Mouse (Mus musculus) limb, embryonic 12.5 days (tissue): ENCODE data around the gene Cfap73. TPM values are rescaled to one million over a fixed set of nuclear protein-coding genes. Genes with fewer than 3 reads are reported as not detected.

Experiments used
- ATAC-seq: fragments of 200-750 bp; cut with Nextera tagmentation; 2 replicates; pipeline ENCODE4 v1.8.0; 2017; ENCODE audit warnings: low read depth, moderate TSS enrichment; ENCODE audit not compliant: insufficient number of reproducible peaks, insufficient read depth, low FRiP score, low TSS enrichment
- H3K27ac ChIP-seq: fragments of 300-500 bp; sonication (generic); 2 replicates; pipeline ENCODE4 v1.5.1; 2016; ENCODE audit warnings: mild to moderate bottlenecking, moderate library complexity
- H3K27me3 ChIP-seq: fragments of 300-500 bp; sonication (generic); 2 replicates; pipeline ENCODE4 v1.6.1; 2016; ENCODE audit warnings: mild to moderate bottlenecking, moderate library complexity
- H3K36me3 ChIP-seq: fragments of 300-500 bp; sonication (generic); 2 replicates; pipeline ENCODE4 v1.6.1; 2016; ENCODE audit warnings: mild to moderate bottlenecking, moderate library complexity
- H3K4me1 ChIP-seq: fragments of 300-500 bp; sonication (generic); replicated peaks from 2 replicates; pipeline ENCODE4 v1.6.1; 2016
- H3K4me2 ChIP-seq: fragments of 300-500 bp; sonication (generic); 2 replicates; pipeline ENCODE4 v1.6.1; 2016; ENCODE audit warnings: mild to moderate bottlenecking, moderate library complexity
- H3K4me3 ChIP-seq: fragments of 300-500 bp; sonication (generic); replicated peaks from 2 replicates; pipeline ENCODE4 v1.5.1; 2016; ENCODE audit warnings: mild to moderate bottlenecking
- H3K9ac ChIP-seq: fragments of 300-500 bp; sonication (generic); replicated peaks from 2 replicates; pipeline ENCODE4 v1.6.1; 2016; ENCODE audit warnings: mild to moderate bottlenecking, moderate library complexity
- H3K9me3 ChIP-seq: fragments of 300-500 bp; sonication (generic); 2 replicates; pipeline ENCODE4 v1.6.1; 2016; ENCODE audit warnings: mild to moderate bottlenecking, moderate library complexity
- WGBS: fragments of 180-500 bp; shearing (Covaris S2); methylation state at CpG from one replicate; pipeline ENCODE4 v1.1.7; 2016; 5-methylcytosine and 5-hydroxymethylcytosine counted together
- polyA plus RNA-seq: library from polyadenylated mRNA; unstranded; fragments of >200 nt; fragmentation: Nextera tagmentation; extraction: Ambion mirVana; gene quantifications from 2 replicates; pipeline ENCODE4 v1.2.1, GENCODE M21; 2016

Cfap73 gene
- polyA plus RNA-seq, 1 experiment from 2014 or later = not detected

DNA sequence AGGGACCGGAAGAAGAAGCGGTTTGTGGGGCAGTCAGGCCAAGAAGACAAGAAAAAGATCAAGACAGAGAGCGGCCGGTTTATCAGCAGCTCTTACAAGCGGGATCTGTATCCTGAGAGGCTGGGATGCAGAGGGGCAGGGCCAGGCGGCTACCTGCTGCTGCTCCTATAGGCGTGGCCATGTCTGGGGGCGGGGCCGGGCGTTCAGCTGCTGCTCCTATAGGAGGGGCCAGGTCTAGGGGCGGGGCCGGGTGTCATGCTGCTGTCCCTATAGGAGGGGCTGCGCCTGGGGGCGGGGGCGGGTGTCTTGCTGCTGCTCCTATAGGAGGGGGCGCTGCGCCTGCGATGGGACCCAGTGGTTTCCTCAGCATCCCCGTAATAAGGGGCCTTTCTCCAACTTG is 7.6 kb downstream of the Cfap73 start:
- Histone ChIP-seq H3K4me1 (peaks cover 8% of the 10 kb centered on the region), H3K4me2 (no peak overlapping the region), H3K27me3 (peaks cover 21% of the 10 kb centered on the region), H3K27ac (no peak overlapping the region), H3K9me3 (no peaks in the 10 kb centered on the region), H3K9ac (no peak overlapping the region), H3K36me3 (peaks cover 70% of the 10 kb centered on the region), H3K4me3 (no peak overlapping the region)
- ATAC-seq = no peak
- WGBS = 26% methylated on average over 19 of the region's 19 CpGs

DNA sequence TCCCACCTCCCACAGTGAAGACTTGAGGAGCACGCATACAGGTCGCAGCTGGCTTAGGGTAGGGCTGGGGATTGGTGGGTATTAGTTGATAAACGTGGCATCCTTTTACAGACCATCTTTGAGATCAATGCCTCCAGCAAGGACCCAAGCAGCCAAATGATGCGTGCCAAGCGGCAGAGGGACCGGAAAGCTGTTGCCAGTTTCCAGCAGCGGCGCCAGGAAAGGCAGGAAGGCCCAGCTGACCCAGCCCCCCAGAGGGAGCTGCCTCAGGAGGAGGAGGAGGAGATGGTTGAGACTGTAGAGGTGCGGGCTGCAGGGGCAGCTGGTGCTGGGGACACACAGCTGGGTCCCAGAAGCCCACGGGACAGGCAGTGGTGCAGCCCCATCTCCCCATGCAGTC is 9.6 kb downstream of the Cfap73 start:
- H3K27ac ChIP-seq = no peak overlapping the region
- no peak overlapping the region for H3K4me2 ChIP-seq
- ATAC-seq = no peak
- peaks cover 8% of the 10 kb centered on the region for H3K4me1 ChIP-seq
- H3K4me3 ChIP-seq = no peak overlapping the region
- WGBS = 93% methylated on average over 10 of the region's 10 CpGs
- no peaks in the 10 kb centered on the region for H3K9me3 ChIP-seq
- H3K27me3 ChIP-seq = peaks cover 2% of the 10 kb centered on the region; the same call in 1 of the 2 replicates
- peaks cover 89% of the 10 kb centered on the region for H3K36me3 ChIP-seq
- H3K9ac ChIP-seq = no peak overlapping the region

DNA sequence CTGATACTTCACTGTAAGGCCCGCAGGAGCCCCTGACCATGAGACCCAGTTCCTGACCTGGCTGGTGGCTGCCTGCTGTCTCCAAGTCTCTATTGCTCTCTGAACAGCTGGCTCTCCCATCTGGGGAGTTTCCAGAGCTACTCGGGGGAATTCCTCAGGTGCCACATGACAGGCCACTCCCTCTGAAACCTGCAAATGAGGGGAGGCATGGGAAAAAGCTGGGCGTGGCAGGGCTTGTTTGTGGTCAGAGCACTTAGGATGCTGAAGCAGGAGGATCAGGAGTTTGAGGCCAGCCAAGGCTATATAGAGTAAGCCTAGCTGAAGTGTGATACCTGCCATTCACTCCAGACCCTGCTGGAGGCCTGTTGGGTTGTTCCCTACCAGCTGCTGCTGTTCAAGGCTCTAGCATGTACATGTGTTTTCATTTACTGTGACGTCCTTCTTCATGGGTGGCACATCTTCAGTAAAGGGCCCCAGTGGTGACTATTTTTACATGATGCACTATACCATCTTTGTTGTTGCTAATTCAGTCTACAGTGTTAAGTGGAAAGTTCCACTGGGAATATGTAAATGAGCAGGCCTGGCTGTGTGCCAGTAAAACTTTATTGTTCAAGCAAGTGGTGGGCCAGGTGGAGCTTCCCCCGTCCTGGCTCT is 11.7 kb downstream of the Cfap73 start:
- Histone ChIP-seq H3K9ac (no peak overlapping the region), H3K27me3 (no peaks in the 10 kb centered on the region), H3K4me3 (no peak overlapping the region), H3K9me3 (no peaks in the 10 kb centered on the region), H3K4me2 (no peak overlapping the region), H3K36me3 (peaks cover 100% of the 10 kb centered on the region), H3K27ac (no peak overlapping the region), H3K4me1 (peaks cover 8% of the 10 kb centered on the region)
- 60% methylated on average over 5 of the region's 5 CpGs for WGBS
- no peak for ATAC-seq

DNA sequence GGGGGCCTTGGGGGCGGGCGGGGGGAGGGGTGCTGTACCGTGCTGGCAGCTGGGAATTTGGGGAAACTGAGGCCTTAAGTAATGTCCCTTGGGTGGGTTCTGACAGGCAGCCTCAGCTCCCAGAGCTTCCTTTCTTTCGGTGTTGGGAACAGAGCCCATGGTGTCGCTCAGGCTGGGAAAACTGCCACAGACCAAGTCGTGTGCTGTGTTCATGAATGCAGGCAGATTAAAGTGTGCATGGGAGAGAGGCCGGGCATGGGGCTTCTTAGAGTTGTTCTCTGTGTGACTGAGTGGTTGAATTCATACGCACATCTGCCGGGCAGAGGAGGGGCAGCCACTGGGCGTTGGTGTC is 12.2 kb downstream of the Cfap73 start:
- no peak overlapping the region for H3K9ac ChIP-seq
- H3K27me3 ChIP-seq = no peaks in the 10 kb centered on the region
- no peak overlapping the region for H3K27ac ChIP-seq
- 94% methylated on average over 10 of the region's 10 CpGs for WGBS
- H3K4me3 ChIP-seq = no peak overlapping the region
- H3K9me3 ChIP-seq = no peaks in the 10 kb centered on the region
- H3K4me2 ChIP-seq = no peak overlapping the region
- no peak for ATAC-seq
- H3K4me1 ChIP-seq = peaks cover 8% of the 10 kb centered on the region
- peaks cover 100% of the 10 kb centered on the region for H3K36me3 ChIP-seq

DNA sequence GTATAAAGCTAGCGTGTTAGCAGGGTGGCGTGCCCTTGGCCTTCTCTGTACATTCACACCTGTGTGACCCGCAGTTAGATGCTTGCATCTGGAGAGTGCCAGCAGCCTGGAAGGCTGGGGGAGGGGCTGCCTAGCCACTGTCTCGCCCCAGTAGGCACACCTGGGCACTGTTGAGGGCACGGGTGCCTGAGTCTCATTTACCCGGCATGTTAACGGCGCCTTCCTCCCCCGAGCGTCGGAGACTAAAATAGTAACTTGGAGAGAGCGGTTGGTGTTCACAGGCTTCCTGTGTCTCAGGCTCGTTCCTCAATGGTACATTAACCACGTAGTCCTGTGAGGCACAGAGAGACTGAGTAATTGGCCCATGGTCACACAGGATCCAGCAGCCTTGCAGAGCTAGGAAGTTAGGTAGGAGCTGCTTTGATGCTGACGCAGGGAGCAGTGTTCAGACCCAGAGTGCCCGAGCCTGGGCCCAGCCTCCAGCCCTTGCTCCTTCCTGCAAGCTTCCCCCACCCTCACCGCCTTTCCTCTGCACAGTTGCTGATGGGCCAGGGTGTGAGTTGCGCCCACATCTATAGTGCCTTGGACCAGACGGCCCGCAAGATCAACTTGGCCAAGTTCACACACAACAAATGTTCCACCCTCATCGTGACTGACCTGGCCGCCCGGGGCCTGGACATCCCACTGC is 12.8 kb downstream of the Cfap73 start:
- 92% methylated on average over 23 of the region's 23 CpGs for WGBS
- Histone ChIP-seq H3K4me2 (no peak overlapping the region), H3K27me3 (no peaks in the 10 kb centered on the region), H3K9me3 (0 out of 2 replicates have a peak, but pooled peaks cover under 1% of the 10 kb centered on the region), H3K4me3 (no peak overlapping the region), H3K36me3 (peaks cover 100% of the 10 kb centered on the region), H3K9ac (no peak overlapping the region), H3K27ac (no peak overlapping the region), H3K4me1 (peaks cover 8% of the 10 kb centered on the region)
- no peak for ATAC-seq

DNA sequence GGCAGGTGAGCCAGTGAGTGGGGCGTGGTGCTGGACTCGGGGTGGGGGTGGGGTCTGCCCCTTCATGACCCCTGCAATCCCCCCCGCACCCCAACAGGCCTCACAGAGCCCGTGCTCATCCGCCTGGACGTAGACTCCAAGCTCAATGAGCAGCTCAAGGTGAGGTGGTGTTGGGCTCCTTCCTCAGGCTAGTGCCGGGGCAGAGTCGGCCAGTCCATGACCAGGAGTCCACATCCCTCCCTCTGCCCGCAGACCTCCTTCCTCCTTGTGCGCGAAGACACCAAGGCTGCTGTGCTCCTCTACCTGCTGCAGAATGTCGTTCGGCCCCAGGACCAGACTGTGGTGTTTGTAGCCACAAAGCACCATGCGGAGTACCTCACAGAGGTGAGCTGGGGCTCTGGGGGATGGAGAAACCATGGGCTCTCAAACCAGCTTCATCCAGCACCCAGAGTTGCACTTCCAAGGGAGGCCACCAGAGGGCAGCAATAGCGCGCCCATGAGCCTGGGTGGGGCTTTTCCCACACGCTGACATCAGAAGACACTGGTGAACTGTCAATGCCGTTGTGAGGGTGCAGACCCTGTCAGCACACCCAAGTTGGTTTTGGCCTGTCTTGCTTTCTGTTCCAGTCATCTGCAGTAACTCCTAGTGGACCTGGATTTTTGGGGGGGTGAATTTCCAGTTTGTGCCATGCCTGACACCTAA is 13.5 kb downstream of the Cfap73 start:
- Histone ChIP-seq H3K4me2 (no peak overlapping the region), H3K27ac (no peak overlapping the region), H3K4me1 (peaks cover 8% of the 10 kb centered on the region), H3K36me3 (peaks cover 100% of the 10 kb centered on the region), H3K9ac (no peak overlapping the region), H3K4me3 (no peak overlapping the region), H3K27me3 (no peaks in the 10 kb centered on the region), H3K9me3 (peaks cover 7% of the 10 kb centered on the region; the same call in 1 of the 2 replicates)
- WGBS = 73% methylated on average over 18 of the region's 18 CpGs
- no peak for ATAC-seq

DNA sequence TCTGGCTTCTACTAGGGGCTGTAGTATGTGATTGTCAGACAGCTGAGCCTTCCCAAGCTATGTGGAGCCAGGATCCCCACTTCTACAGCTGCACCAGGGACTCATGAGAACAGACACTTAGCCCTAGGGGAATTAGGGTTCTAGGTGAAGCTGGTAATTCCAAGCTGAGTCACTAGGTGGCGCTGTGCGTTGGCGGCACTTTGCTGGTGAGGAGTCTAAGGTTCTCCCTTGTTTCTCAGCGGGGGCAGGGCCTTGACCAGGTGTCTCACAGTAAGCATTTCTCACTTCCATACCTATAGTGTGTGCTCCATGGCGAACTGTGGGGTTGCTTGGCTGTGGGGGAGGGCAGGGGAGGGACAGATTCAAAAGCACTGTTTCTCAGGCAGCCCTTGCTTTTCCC is 14.8 kb downstream of the Cfap73 start:
- ATAC-seq = no peak
- 14% methylated on average over 5 of the region's 5 CpGs for WGBS

DNA sequence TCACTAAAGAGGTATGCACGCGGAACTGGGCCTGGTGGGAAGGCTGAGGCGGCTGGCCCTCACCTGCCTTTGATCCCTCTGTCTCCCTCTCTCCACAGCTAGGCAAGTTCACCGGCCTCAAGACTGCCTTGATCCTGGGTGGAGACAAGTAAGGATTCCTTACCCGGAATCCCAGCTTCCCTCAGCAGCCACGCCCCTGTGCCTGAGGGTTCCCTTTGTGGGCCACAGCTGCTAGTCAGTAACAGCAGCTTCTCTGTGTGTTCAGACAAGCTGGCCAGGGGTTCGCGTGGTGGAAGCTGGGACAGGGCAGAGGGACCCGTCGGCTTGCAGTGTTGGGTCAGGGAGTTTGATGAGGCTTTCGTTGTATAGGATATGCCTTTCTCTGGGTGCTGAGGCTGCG is 15.3 kb downstream of the Cfap73 start:
- no peaks in the 10 kb centered on the region for H3K27me3 ChIP-seq
- no peak overlapping the region for H3K4me2 ChIP-seq
- peaks cover 8% of the 10 kb centered on the region; the same call in 1 of the 2 replicates for H3K9me3 ChIP-seq
- no peak overlapping the region for H3K27ac ChIP-seq
- ATAC-seq = no peak
- 87% methylated on average over 12 of the region's 12 CpGs for WGBS
- no peak overlapping the region for H3K9ac ChIP-seq
- H3K36me3 ChIP-seq = peaks cover 91% of the 10 kb centered on the region
- H3K4me3 ChIP-seq = no peak overlapping the region
- peaks cover 12% of the 10 kb centered on the region for H3K4me1 ChIP-seq

More for the DNA sequence above, 14.8 kb downstream of the Cfap73 start:
- peaks cover 95% of the 10 kb centered on the region for H3K36me3 ChIP-seq
- no peak overlapping the region for H3K9ac ChIP-seq
- no peak overlapping the region for H3K4me2 ChIP-seq
- peaks cover 8% of the 10 kb centered on the region; the same call in 1 of the 2 replicates for H3K9me3 ChIP-seq
- H3K27ac ChIP-seq = no peak overlapping the region
- H3K27me3 ChIP-seq = no peaks in the 10 kb centered on the region
- H3K4me3 ChIP-seq = no peak overlapping the region
- H3K4me1 ChIP-seq = peaks cover 8% of the 10 kb centered on the region

DNA sequence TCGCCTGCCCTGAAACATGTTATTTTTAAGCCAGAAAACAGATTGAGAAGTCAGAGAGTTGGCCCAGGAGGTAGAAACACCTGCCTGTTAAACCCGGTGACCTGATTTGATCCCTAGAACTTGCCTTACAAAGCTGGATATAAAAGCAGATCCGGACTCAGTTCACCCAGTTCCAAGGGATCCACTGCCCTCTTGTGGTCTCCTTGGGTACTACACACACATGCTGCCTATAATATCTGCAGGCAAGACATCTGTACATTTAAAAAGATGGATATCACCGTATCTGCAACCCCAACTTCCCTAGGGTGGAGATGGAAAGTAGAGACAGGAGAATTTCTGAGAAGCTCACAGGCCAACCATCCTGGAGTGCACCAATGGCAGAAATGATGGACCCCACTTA is 18.1 kb downstream of the Cfap73 start:
- peaks cover 62% of the 10 kb centered on the region for H3K36me3 ChIP-seq

DNA sequence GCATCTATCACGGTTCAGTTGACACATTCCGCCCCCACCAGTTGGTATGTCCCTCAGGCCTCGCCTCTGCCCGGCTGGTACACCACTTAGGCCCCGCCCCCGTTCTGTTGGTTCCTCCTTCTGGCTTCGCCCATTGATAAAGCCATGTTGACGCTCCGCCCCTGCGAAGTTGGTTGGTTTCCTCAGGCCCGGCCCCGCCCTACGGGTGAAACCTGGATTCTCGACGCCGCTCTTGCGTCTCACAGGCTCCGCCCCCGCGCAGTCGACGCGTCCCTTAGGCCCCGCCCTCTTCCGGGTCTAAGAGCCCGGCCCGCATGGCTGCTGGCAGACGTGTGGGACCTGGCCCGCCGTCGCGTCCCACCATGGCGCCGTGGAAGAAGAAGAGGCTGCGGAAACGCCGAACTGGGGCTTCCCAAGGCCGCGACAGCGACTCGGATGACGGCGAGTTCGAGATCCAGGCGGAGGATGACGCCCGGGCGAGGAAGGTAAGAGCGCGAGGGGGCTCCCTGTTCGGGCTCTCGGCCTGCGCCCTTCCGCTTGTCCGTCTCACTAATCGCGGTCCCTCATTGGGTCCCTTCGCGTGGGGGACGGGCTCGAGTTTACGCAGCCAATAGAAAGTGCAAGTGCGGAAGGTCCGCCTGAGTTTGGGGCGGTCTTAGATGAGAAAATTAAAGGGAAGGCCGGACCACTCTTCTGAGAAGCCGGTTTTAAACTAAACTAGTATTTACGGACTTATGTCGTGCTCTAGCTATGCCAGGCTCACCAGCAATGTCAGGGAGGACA is 21.0 kb downstream of the Cfap73 start:
- Histone ChIP-seq H3K27ac (peak overlapping the region; percentile 82), H3K9ac (peak overlapping the region; percentile 66), H3K36me3 (peaks cover 52% of the 10 kb centered on the region), H3K9me3 (peaks cover 8% of the 10 kb centered on the region; the same call in 1 of the 2 replicates), H3K27me3 (no peaks in the 10 kb centered on the region), H3K4me2 (peak overlapping the region; percentile 86), H3K4me3 (peak overlapping the region; percentile 60), H3K4me1 (peaks cover 16% of the 10 kb centered on the region)
- peak; percentile 91 for ATAC-seq
- under 1% methylated on average over 69 of the region's 69 CpGs for WGBS

More for the DNA sequence above, 18.1 kb downstream of the Cfap73 start:
- Histone ChIP-seq H3K4me2 (no peak overlapping the region), H3K4me3 (no peak overlapping the region), H3K9me3 (peaks cover 8% of the 10 kb centered on the region; the same call in 1 of the 2 replicates), H3K9ac (no peak overlapping the region), H3K27ac (no peak overlapping the region), H3K4me1 (peaks cover 15% of the 10 kb centered on the region), H3K27me3 (no peaks in the 10 kb centered on the region)
- 95% methylated on average over 4 of the region's 4 CpGs for WGBS
- no peak for ATAC-seq

DNA sequence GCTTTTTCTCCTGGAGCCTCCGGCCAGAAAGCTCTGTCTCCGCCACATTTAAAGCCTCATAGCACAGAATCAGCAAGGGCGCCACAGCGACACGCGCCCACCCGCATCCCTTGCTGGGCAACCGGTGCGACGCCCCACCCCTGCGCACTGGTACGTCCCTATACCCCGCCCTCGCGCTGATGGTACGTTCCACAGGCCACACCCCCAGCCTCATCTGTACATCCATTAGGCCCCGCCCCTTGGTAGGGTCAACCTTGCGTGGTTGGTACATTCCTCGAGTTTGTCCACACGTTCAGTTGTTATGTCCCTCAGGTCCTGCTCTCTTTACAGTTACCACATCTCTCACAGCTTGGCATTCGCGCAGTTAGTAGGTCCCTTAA is 21.6 kb downstream of the Cfap73 start, which contains the start of the genes Rita1 and Ddx54:
Gene Rita1 (minus strand): TSS at position 148 of the 380 bp plus-strand sequence.
Gene Ddx54 (plus strand): TSS at position 298 of the 380 bp plus-strand sequence.
- Histone ChIP-seq H3K4me3 (peak within 1 kb of the TSS; percentile 60), H3K4me2 (peak within 1 kb of the TSS; percentile 86), H3K9ac (peak within 1 kb of the TSS; percentile 66), H3K9me3 (peaks cover 8% of the 10 kb centered on the region; the same call in 1 of the 2 replicates), H3K36me3 (peaks cover 48% of the 10 kb centered on the region), H3K27ac (peak within 1 kb of the TSS; percentile 82), H3K27me3 (no peaks in the 10 kb centered on the region), H3K4me1 (peaks cover 16% of the 10 kb centered on the region)
- ATAC-seq = peak; percentile 82
- under 1% methylated on average over 22 of the region's 22 CpGs for WGBS
